In genomic region chr9:44478959-44479605, GRCm38 (mm10) we compare ENCODE assay signal across 8 mouse cellular contexts. TPM values are rescaled to one million over a fixed set of nuclear protein-coding genes. Genes with fewer than 3 reads are reported as not detected.
DNase-seq lines count a peak whose midpoint lies in the region; ATAC-seq lines count a peak whose summit lies in the region.

No protein-coding gene starts in this region.

- under 1% methylated on average over 27 of the region's 29 CpGs for WGBS in intestine, embryonic 14.5 days
- under 1% methylated on average over 29 of the region's 29 CpGs for WGBS in limb, embryonic 11.5 days
- WGBS in midbrain, embryonic 13.5 days, result under 1% methylated on average over 25 of the region's 29 CpGs

- no peaks in the 10 kb centered on the region for H3K36me3 ChIP-seq in intestine, embryonic 14.5 days (ENCODE audit: control insufficient read depth, insufficient read depth, low read length)
- no peaks in the 10 kb centered on the region for H3K36me3 ChIP-seq in limb, embryonic 11.5 days (ENCODE audit: control insufficient read depth, insufficient read depth, low read length)
- H3K36me3 ChIP-seq in midbrain, embryonic 13.5 days, result no peaks in the 10 kb centered on the region

- DNase-seq in frontal cortex, postnatal 14 days (ENCODE audit: low spot score in 2 of 2), result no peak
- DNase-seq in cerebellum, postnatal 14 days, result peak; percentile 88 to 89
- peak; percentile 88 for DNase-seq in gastrocnemius, postnatal 25 days
- DNase-seq in intestine, embryonic 14.5 days (ENCODE audit: low spot score), result peak; percentile 92
- DNase-seq in limb, embryonic 11.5 days (ENCODE audit: low spot score), result peak; percentile 90
- DNase-seq in testis, postnatal 14 days (ENCODE audit: low spot score), result peak; percentile 86

- ATAC-seq in frontal cortex, adult (ENCODE audit: low TSS enrichment), result peak; percentile 15; the same call in 1 of the 2 replicates
- ATAC-seq in intestine, embryonic 14.5 days (replicated peaks; ENCODE audit: low FRiP score, low TSS enrichment, low read depth), result peak; percentile 67
- ATAC-seq in limb, embryonic 11.5 days (ENCODE audit: insufficient number of reproducible peaks, low FRiP score, low TSS enrichment, low read depth), result peak; percentile 65
- ATAC-seq in midbrain, embryonic 13.5 days, result peak; percentile 57

- peaks cover 13% of the 10 kb centered on the region; the same call in 1 of the 2 replicates for H3K4me1 ChIP-seq in intestine, embryonic 14.5 days (replicated peaks; ENCODE audit: control insufficient read depth, insufficient read depth, low read length)
- H3K4me1 ChIP-seq in limb, embryonic 11.5 days (ENCODE audit: control insufficient read depth, insufficient read depth, low read length), result peaks cover 19% of the 10 kb centered on the region
- peaks cover 37% of the 10 kb centered on the region for H3K4me1 ChIP-seq in midbrain, embryonic 13.5 days (replicated peaks)

- peak overlapping the region; percentile 85 for H3K4me3 ChIP-seq in intestine, embryonic 14.5 days (ENCODE audit: low read depth, low read length)
- peak overlapping the region; percentile 57 for H3K4me3 ChIP-seq in limb, embryonic 11.5 days (ENCODE audit: low read depth, low read length)
- peak overlapping the region; percentile 86 for H3K4me3 ChIP-seq in midbrain, embryonic 13.5 days (replicated peaks)

- peak overlapping the region; percentile 98 for H3K27ac ChIP-seq in intestine, embryonic 14.5 days (ENCODE audit: low read depth)
- H3K27ac ChIP-seq in limb, embryonic 11.5 days (replicated peaks; ENCODE audit: low read depth, low read length), result peak overlapping the region; percentile 94
- H3K27ac ChIP-seq in midbrain, embryonic 13.5 days, result peak overlapping the region; percentile 99

- no peaks in the 10 kb centered on the region for H3K27me3 ChIP-seq in intestine, embryonic 14.5 days (replicated peaks; ENCODE audit: control insufficient read depth, insufficient read depth, low read length)
- H3K27me3 ChIP-seq in limb, embryonic 11.5 days (ENCODE audit: control insufficient read depth, insufficient read depth, low read length), result no peaks in the 10 kb centered on the region
- no peaks in the 10 kb centered on the region for H3K27me3 ChIP-seq in midbrain, embryonic 13.5 days

- no peaks in the 10 kb centered on the region for H3K9me3 ChIP-seq in intestine, embryonic 14.5 days (ENCODE audit: control insufficient read depth, low read length)
- H3K9me3 ChIP-seq in limb, embryonic 11.5 days (ENCODE audit: control insufficient read depth, low read length), result no peaks in the 10 kb centered on the region
- H3K9me3 ChIP-seq in midbrain, embryonic 13.5 days, result no peaks in the 10 kb centered on the region

- H3K4me2 ChIP-seq in intestine, embryonic 14.5 days (ENCODE audit: low read length), result peak overlapping the region; percentile 96
- peak overlapping the region; percentile 93 for H3K4me2 ChIP-seq in limb, embryonic 11.5 days (ENCODE audit: low read depth, severe bottlenecking)
- H3K4me2 ChIP-seq in midbrain, embryonic 13.5 days (replicated peaks), result peak overlapping the region; percentile 97

- peak overlapping the region; percentile 78 for H3K9ac ChIP-seq in intestine, embryonic 14.5 days (ENCODE audit: low read length)
- peak overlapping the region; percentile 61 for H3K9ac ChIP-seq in limb, embryonic 11.5 days (ENCODE audit: low read length)
- H3K9ac ChIP-seq in midbrain, embryonic 13.5 days (replicated peaks), result peak overlapping the region; percentile 91

RNA-seq across cellular contexts. Expression of gene Bcl9l, which starts 3.5 kb away (rescaled TPM):
- total RNA-seq in gastrocnemius, postnatal 25 days (2021), result 10 to 100 TPM; 33.6 to 40.7 TPM
- polyA plus RNA-seq in intestine, embryonic 14.5 days (2014; fragmentation: Nextera tagmentation; extraction: Ambion mirVana), result 10.2 TPM in 2 replicates
- 11.6 and 12.3 TPM in 2 replicates for polyA plus RNA-seq in limb, embryonic 11.5 days (2014; fragmentation: Nextera tagmentation; extraction: Ambion mirVana)
- polyA plus RNA-seq in midbrain, embryonic 13.5 days (2015; fragmentation: Nextera tagmentation; extraction: Ambion mirVana), result 8.0 and 9.2 TPM in 2 replicates

RNA-seq across cellular contexts. Expression of gene Upk2, which starts 24.3 kb away (rescaled TPM):
- under 1 TPM; 0.32 to 0.43 TPM for total RNA-seq in gastrocnemius, postnatal 25 days (2021)
- 2.1 and 2.3 TPM in 2 replicates for polyA plus RNA-seq in intestine, embryonic 14.5 days (2014; fragmentation: Nextera tagmentation; extraction: Ambion mirVana)
- 0.59 and 0.99 TPM in 2 replicates for polyA plus RNA-seq in limb, embryonic 11.5 days (2014; fragmentation: Nextera tagmentation; extraction: Ambion mirVana)
- not detected in 2 replicates for polyA plus RNA-seq in midbrain, embryonic 13.5 days (2015; fragmentation: Nextera tagmentation; extraction: Ambion mirVana)

RNA-seq across cellular contexts. Expression of gene Foxr1, which starts 38.1 kb away (rescaled TPM):
- total RNA-seq in gastrocnemius, postnatal 25 days (2021), result not detected
- polyA plus RNA-seq in intestine, embryonic 14.5 days (2014; fragmentation: Nextera tagmentation; extraction: Ambion mirVana), result not detected in 2 replicates
- polyA plus RNA-seq in limb, embryonic 11.5 days (2014; fragmentation: Nextera tagmentation; extraction: Ambion mirVana), result not detected in 2 replicates
- not detected in 2 replicates for polyA plus RNA-seq in midbrain, embryonic 13.5 days (2015; fragmentation: Nextera tagmentation; extraction: Ambion mirVana)

Comparison
In these comparisons a context has a peak if more than half of its experiments do, and no peak if none do; other contexts are left out.
1. ATAC-seq: peak in every context shown above with its lines; median percentile 67 in intestine, embryonic 14.5 days; 65 in limb, embryonic 11.5 days; 57 in midbrain, embryonic 13.5 days; 15 in frontal cortex, adult.
2. DNase-seq: peak in cerebellum, postnatal 14 days (2 of 2), gastrocnemius, postnatal 25 days (single experiment), intestine, embryonic 14.5 days (single experiment), limb, embryonic 11.5 days (single experiment) and testis, postnatal 14 days (single experiment); none in frontal cortex, postnatal 14 days (0 of 2).
3. Peak in every context shown above with its lines, with median percentiles within 50 percentile points of each other: H3K27ac ChIP-seq, H3K4me2 ChIP-seq, H3K4me3 ChIP-seq and H3K9ac ChIP-seq.